Comparison of ENCODE assay signal across 7 mouse cellular contexts in genomic region chr13:44731727-44732441, GRCm38 (mm10). TPM values are rescaled to one million over a fixed set of nuclear protein-coding genes. Genes with fewer than 3 reads are reported as not detected.
DNase-seq lines count a peak whose midpoint lies in the region; ATAC-seq and TF ChIP-seq lines count a peak whose summit lies in the region.

No protein-coding gene starts in this region.

- DNase-seq in left cerebral cortex, adult 2 months (ENCODE audit: extremely low spot score in 1 of 2, low spot score in 2 of 2): peak in 1 of 2 experiments; percentile 9
- no peak for DNase-seq in left cerebral cortex, adult 8-10 months (ENCODE audit: low spot score in 2 of 2)
- DNase-seq in c-Kit-positive CD71-positive TER-119-positive erythroid progenitor cells, embryonic 14.5 days (ENCODE audit: low spot score): peak; percentile 49
- DNase-seq in liver, embryonic 14.5 days (ENCODE audit: low read depth in 3 of 3, low spot score in 3 of 3): no peak
- DNase-seq in layer of hippocampus, postnatal 10 days (ENCODE audit: low spot score in 2 of 2): no peak

- no peak for TF ChIP-seq CTCF in left cerebral cortex, adult 2 months (IDR thresholded peaks at IDR 0.05)
- TF ChIP-seq CTCF in liver, embryonic 14.5 days (IDR thresholded peaks at IDR 0.05; ENCODE audit: low read depth): no peak

- under 1% methylated on average over 16 of the region's 16 CpGs for WGBS in heart, embryonic 16.5 days
- 1% methylated on average over 16 of the region's 16 CpGs for WGBS in liver, embryonic 14.5 days (ENCODE audit: insufficient replicate concordance)
- WGBS in stomach, embryonic 15.5 days: under 1% methylated on average over 16 of the region's 16 CpGs

- intact Hi-C loops in left cerebral cortex, adult 2 months (cut with DNase I): loop anchor here (2.0 to 10.0 kb wide), 6 partner anchors 55 to 870 kb away; no protein-coding TSS in a partner anchor

- no peaks in the 10 kb centered on the region for H3K36me3 ChIP-seq in heart, embryonic 16.5 days (ENCODE audit: control insufficient read depth, insufficient read depth)
- H3K36me3 ChIP-seq in liver, embryonic 14.5 days (replicated peaks; ENCODE audit: control insufficient read depth, insufficient read depth, low read depth): no peaks in the 10 kb centered on the region
- no peaks in the 10 kb centered on the region for H3K36me3 ChIP-seq in stomach, embryonic 15.5 days

- peak overlapping the region; percentile 83 for H3K4me2 ChIP-seq in heart, embryonic 16.5 days (ENCODE audit: low read depth, low read length)
- peak overlapping the region; percentile 97 for H3K4me2 ChIP-seq in liver, embryonic 14.5 days (ENCODE audit: low read depth)
- H3K4me2 ChIP-seq in stomach, embryonic 15.5 days: peak overlapping the region; percentile 56

- no peaks in the 10 kb centered on the region for H3K27me3 ChIP-seq in heart, embryonic 16.5 days (ENCODE audit: control insufficient read depth, insufficient read depth, low read length)
- H3K27me3 ChIP-seq in liver, embryonic 14.5 days (ENCODE audit: control insufficient read depth, insufficient read depth, low read length): no peaks in the 10 kb centered on the region
- no peaks in the 10 kb centered on the region for H3K27me3 ChIP-seq in stomach, embryonic 15.5 days (replicated peaks)

- peaks cover 29% of the 10 kb centered on the region for H3K4me1 ChIP-seq in heart, embryonic 16.5 days (ENCODE audit: control insufficient read depth, insufficient read depth, low read length)
- H3K4me1 ChIP-seq in liver, embryonic 14.5 days (replicated peaks; ENCODE audit: control insufficient read depth in 2 of 2, insufficient read depth in 2 of 2, low read length in 1 of 2): peaks cover 8 to 16% of the 10 kb centered on the region in 2 experiments; a peak in 3 of 4 replicates
- H3K4me1 ChIP-seq in stomach, embryonic 15.5 days: peaks cover 17% of the 10 kb centered on the region; the same call in 1 of the 2 replicates

- peak overlapping the region; percentile 87 for H3K4me3 ChIP-seq in left cerebral cortex, adult 2 months
- H3K4me3 ChIP-seq in heart, embryonic 16.5 days (ENCODE audit: low read length): peak overlapping the region; percentile 76
- peak overlapping the region; percentile 84 to 97 for H3K4me3 ChIP-seq in liver, embryonic 14.5 days (ENCODE audit: insufficient read depth in 1 of 2, low read depth in 2 of 2, low read length in 2 of 2)
- H3K4me3 ChIP-seq in stomach, embryonic 15.5 days (replicated peaks): peak overlapping the region; percentile 85

- TF ChIP-seq EP300 in liver, embryonic 14.5 days (IDR thresholded peaks at IDR 0.05; ENCODE audit: low read depth): no peak

- ATAC-seq in heart, embryonic 16.5 days (replicated peaks; ENCODE audit: extremely low read depth, insufficient read depth, low FRiP score): no peak
- ATAC-seq in liver, embryonic 14.5 days (ENCODE audit: insufficient read depth): no peak
- ATAC-seq in stomach, embryonic 15.5 days (ENCODE audit: insufficient read depth, low FRiP score, low read depth): no peak

- H3K9me3 ChIP-seq in heart, embryonic 16.5 days (replicated peaks; ENCODE audit: control insufficient read depth, low read length): no peaks in the 10 kb centered on the region
- H3K9me3 ChIP-seq in liver, embryonic 14.5 days (ENCODE audit: control insufficient read depth, low read length): no peaks in the 10 kb centered on the region
- no peaks in the 10 kb centered on the region for H3K9me3 ChIP-seq in stomach, embryonic 15.5 days

- peak overlapping the region; percentile 88 for H3K9ac ChIP-seq in heart, embryonic 16.5 days (ENCODE audit: low read length)
- peak overlapping the region; percentile 88 for H3K9ac ChIP-seq in liver, embryonic 14.5 days (replicated peaks)
- peak overlapping the region; percentile 42 for H3K9ac ChIP-seq in stomach, embryonic 15.5 days

- peak overlapping the region; percentile 99 for H3K27ac ChIP-seq in left cerebral cortex, adult 2 months
- peak overlapping the region; percentile 95 for H3K27ac ChIP-seq in heart, embryonic 16.5 days (ENCODE audit: low read length)
- peak overlapping the region; percentile 53 for H3K27ac ChIP-seq in liver, embryonic 14.5 days
- H3K27ac ChIP-seq in stomach, embryonic 15.5 days: 0 out of 2 replicates have a peak overlapping the region, but pooled peaks have one; percentile 1

RNA-seq across cellular contexts. Expression of gene Jarid2, which starts 2.6 kb away (rescaled TPM):
- 10 to 100 TPM; 34.8 to 34.9 TPM for total RNA-seq in left cerebral cortex, adult 2 months (2021)
- 10 to 100 TPM; 29.5 to 37.8 (median 33.3) TPM for total RNA-seq in left cerebral cortex, adult 8-10 months (2022)
- 21.6 and 22.1 TPM in 2 replicates for polyA plus RNA-seq in heart, embryonic 16.5 days (2015; fragmentation: Nextera tagmentation; extraction: Ambion mirVana)
- 4.1 and 5.9 TPM in 2 replicates for polyA plus RNA-seq in liver, embryonic 14.5 days (2012; rRNA removed)
- 4.9 TPM in 2 replicates for polyA plus RNA-seq in liver, embryonic 14.5 days (2014; fragmentation: Nextera tagmentation; extraction: Ambion mirVana)
- polyA plus RNA-seq in stomach, embryonic 15.5 days (2015; fragmentation: Nextera tagmentation; extraction: Ambion mirVana): 24.4 and 24.8 TPM in 2 replicates
- 10 to 100 TPM; 37.8 to 42.0 TPM for total RNA-seq in layer of hippocampus, postnatal 10 days (2021)

Comparison
In these comparisons a context has a peak if more than half of its experiments do, and no peak if none do; other contexts are left out.
1. H3K27ac ChIP-seq: peak in every context shown above with its lines; median percentile 99 in left cerebral cortex, adult 2 months; 95 in heart, embryonic 16.5 days; 53 in liver, embryonic 14.5 days; 1 in stomach, embryonic 15.5 days.